Mouse (Mus musculus): ENCODE results near the gene Ezr.

- no peak for TF ChIP-seq CTCF (IDR thresholded peaks at IDR 0.05; ENCODE audit: borderline replicate concordance, extremely low read depth, insufficient read depth, insufficient read length)
- no peak for TF ChIP-seq POLR2A (IDR thresholded peaks at IDR 0.05; ENCODE audit: borderline replicate concordance, extremely low read depth, insufficient read depth, insufficient read length, poor library complexity, severe bottlenecking)
Observed at GRCm38 (mm10) chr17:6816796-6817195, 34.2 kb upstream of the Ezr start.

Measured in brain, embryonic 14.5 days (tissue).